Mouse (Mus musculus): ENCODE data around the gene Arhgef11. TPM values are rescaled to one million over a fixed set of nuclear protein-coding genes. Genes with fewer than 3 reads are reported as not detected.

Gene Arhgef11
- polyA plus RNA-seq (2021; fragmentation: Nextera tagmentation): 4.0 and 9.7 TPM in 2 replicates
- long read RNA-seq, experiment 1, partial matches to known transcripts: 13 of 17 reads
- long read RNA-seq, experiment 1, other reads (novel, unspliced or antisense): 4 of 17 reads
- long read RNA-seq, experiment 2, partial matches to known transcripts: 1 of 1 reads
- long read RNA-seq, experiment 2, other reads (novel, unspliced or antisense): 0 of 1 reads

DNA sequence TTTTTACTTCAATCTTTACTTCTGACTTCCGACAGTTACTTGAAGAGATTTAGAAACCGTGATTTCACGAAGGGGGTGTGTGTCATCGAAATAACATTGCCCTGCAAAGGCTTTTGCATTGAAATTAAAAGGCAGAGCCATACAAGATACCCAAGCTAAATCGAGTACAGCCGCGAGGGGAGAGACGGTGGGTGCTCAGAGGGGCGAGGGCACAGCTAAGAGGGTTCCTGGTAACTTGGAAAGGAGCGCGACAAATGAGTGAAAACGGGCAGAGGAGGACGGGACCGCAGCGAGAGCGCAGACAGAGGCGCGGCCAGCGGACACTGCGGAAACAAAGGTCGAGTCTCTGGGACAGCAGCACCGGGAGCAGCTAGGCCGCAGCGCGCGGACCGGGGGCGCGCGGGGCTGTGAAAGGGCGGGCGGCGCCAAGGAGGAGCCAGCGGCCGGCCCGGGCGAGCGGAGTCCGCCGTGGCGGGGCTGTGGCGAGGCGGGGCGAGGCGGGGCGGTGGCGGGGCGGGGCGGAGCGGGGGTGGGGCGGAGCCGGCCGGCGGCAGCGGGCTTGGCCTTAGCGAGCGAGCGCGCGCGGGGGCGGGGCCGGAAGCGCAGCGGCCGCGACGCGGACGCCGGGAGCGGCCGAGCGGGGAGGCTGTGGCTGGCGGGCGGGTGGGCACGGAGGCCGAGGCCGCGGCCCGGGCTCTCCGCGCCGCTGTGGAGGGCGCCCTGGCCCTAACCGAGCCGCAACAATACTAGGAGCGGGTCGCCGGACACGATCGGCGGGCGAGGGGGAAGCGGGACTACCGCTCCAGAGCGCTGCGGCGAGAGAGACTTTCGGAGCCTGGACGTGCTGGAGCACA, at the start of gene Arhgef11:
TSS of gene Arhgef11 (plus strand) at position 603 of the 854 bp plus-strand sequence.

DNA sequence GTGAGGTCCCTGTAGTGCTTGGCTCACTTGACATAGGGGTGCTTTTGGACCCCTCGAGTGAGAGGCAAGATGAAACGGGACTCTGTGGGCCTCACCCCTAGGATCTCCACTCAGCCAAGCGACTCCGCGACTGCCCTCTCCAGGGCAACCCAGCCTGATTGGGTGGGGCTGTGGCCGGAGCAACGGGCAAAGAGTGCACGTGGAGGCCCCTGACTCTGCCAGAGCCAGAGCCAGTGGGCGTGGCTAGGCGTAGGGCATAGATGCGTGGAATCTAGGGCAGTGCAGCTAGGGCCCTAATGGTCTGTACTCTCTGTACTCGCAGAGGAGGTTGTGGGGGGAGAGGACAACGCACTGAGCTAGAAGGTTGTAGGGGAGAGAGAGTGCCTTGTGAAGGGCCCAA, 131.1 kb downstream of the Arhgef11 start, which contains the start of gene Lrrc71:
TSS of gene Lrrc71 (minus strand) at position 195 of the 400 bp plus-strand sequence.

Other genes starting within 250 kb of the Arhgef11 start
- 0.40 and 0.61 TPM in 2 replicates for gene Fcrl1, start 241.2 kb upstream of the Arhgef11 start, polyA plus RNA-seq (2021; fragmentation: Nextera tagmentation)
- gene Fcrl5, start 181.8 kb upstream of the Arhgef11 start, polyA plus RNA-seq (2021; fragmentation: Nextera tagmentation): 0.04 TPM in 1 of 2 replicates, not detected in the other
- 2.0 and 2.8 TPM in 2 replicates for gene Etv3, start 92.2 kb upstream of the Arhgef11 start, polyA plus RNA-seq (2021; fragmentation: Nextera tagmentation)
- 0.08 and 0.34 TPM in 2 replicates for gene Lrrc71, start 131.1 kb downstream of the Arhgef11 start, polyA plus RNA-seq (2021; fragmentation: Nextera tagmentation)
- gene Ntrk1, start 177.6 kb downstream of the Arhgef11 start, polyA plus RNA-seq (2021; fragmentation: Nextera tagmentation): 0.72 and 1.2 TPM in 2 replicates
- gene Insrr, start 179.4 kb downstream of the Arhgef11 start, polyA plus RNA-seq (2021; fragmentation: Nextera tagmentation): 0.21 and 0.27 TPM in 2 replicates
- 2.9 and 3.4 TPM in 2 replicates for gene Pear1, start 206.7 kb downstream of the Arhgef11 start, polyA plus RNA-seq (2021; fragmentation: Nextera tagmentation)
- gene Sh2d2a, start 229.2 kb downstream of the Arhgef11 start, polyA plus RNA-seq (2021; fragmentation: Nextera tagmentation): not detected in 2 replicates